Mouse (Mus musculus) E14TG2a.4 (cell line): ENCODE measurements at regions not wholly inside any gene's neighbourhood (a gene's known extent, or its start where the extent isn't known, plus 50 kb on each side); places are given as distances from the start of the nearest gene placed in this dataset.

Experiments
- H3K27me3 ChIP-seq: 2 replicates; pipeline ENCODE4 v1.6.1; 2014; ENCODE audit warnings: low read length, control low read depth; ENCODE audit not compliant: insufficient read depth
- H3K36me3 ChIP-seq: 2 replicates; pipeline ENCODE4 v1.6.1; 2014; ENCODE audit warnings: low read length, control low read depth; ENCODE audit not compliant: insufficient read depth
- H3K4me1 ChIP-seq: replicated peaks from 2 replicates; pipeline ENCODE4 v1.6.1; 2014; ENCODE audit warnings: low read depth, low read length, control low read depth
- H3K4me3 ChIP-seq: replicated peaks from 2 replicates; pipeline ENCODE4 v1.5.1; 2014; ENCODE audit warnings: mild to moderate bottlenecking, low read length
- H3K9me3 ChIP-seq: 2 replicates; pipeline ENCODE4 v1.6.1; 2014; ENCODE audit warnings: low read length, control low read depth
- CTCF ChIP-seq: conservative IDR thresholded peaks from 2 replicates; pipeline ENCODE4 v1.5.1; 2014; ENCODE audit warnings: low read length
- NANOG ChIP-seq: IDR thresholded peaks from 2 replicates; pipeline ENCODE4 v1.6.1; 2014; ENCODE audit warnings: borderline replicate concordance, low read length, mixed read lengths
- POU5F1 ChIP-seq: IDR thresholded peaks from 2 replicates; pipeline ENCODE4 v1.6.1; 2014; ENCODE audit warnings: low read length, borderline replicate concordance

- H3K27me3 ChIP-seq, result no peaks in the 10 kb centered on the region
- no peaks in the 10 kb centered on the region for H3K36me3 ChIP-seq
- TF ChIP-seq NANOG (no peak), POU5F1 (no peak), CTCF (no peak)
- no peaks in the 10 kb centered on the region for H3K9me3 ChIP-seq
- H3K4me3 ChIP-seq, result no peak overlapping the region
- no peaks in the 10 kb centered on the region for H3K4me1 ChIP-seq
Observed at GRCm38 (mm10) chr5:133341973-133342372, 757.5 kb upstream of the Castor2 start.

DNA sequence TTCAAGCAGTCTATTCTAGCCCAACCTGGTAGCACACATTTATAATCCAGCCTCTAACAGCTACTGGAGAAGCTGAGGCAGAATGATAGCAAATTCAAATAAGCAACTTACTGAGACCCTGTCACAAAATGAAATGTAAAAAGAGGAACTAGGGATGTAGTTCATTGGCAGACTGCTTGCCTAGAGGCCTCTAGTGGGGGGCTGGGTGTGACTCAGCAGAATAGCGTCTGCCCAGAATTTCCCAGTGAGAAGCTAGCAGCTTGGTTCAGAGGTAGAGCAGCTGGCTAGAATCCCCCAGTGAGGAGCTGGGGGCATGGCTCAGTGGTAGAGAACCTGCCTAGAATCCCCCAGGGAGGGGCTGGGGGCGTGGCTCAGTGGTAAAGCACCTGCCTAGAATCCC is 777.5 kb upstream of the Auts2 start:
- no peaks in the 10 kb centered on the region for H3K4me1 ChIP-seq
- H3K27me3 ChIP-seq, result no peaks in the 10 kb centered on the region
- no peak overlapping the region for H3K4me3 ChIP-seq
- no peak for TF ChIP-seq CTCF
- no peak for TF ChIP-seq POU5F1
- no peak for TF ChIP-seq NANOG
- H3K9me3 ChIP-seq, result peaks cover 9% of the 10 kb centered on the region
- no peaks in the 10 kb centered on the region for H3K36me3 ChIP-seq

GRCm38 (mm10) chr5:133320206-133320605 is 777.1 kb upstream of the Auts2 start:
- peaks cover 9% of the 10 kb centered on the region for H3K9me3 ChIP-seq
- no peak for TF ChIP-seq NANOG
- no peak for TF ChIP-seq POU5F1
- TF ChIP-seq CTCF, result no peak
- H3K36me3 ChIP-seq, result no peaks in the 10 kb centered on the region
- no peaks in the 10 kb centered on the region for H3K4me1 ChIP-seq
- H3K27me3 ChIP-seq, result no peaks in the 10 kb centered on the region
- H3K4me3 ChIP-seq, result no peak overlapping the region

DNA sequence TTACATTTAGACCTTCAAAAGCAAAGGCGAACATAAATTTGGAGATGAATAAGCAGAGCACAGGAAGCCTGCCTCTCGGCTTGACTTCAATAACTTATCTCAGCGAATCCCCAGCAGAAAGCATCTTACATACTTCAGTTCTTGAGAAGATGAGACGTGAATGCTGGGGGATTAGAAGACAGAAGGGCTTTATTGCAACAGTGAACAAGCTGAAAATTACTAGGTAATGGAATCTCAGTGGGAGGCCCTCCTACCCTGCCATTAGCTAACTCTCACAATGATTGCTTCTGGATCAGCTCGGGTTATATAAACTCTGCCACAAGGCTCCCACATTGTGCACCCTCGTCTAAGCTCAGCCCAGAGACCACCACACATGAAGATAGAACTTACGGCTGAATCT is 770.9 kb upstream of the Auts2 start:
- Histone ChIP-seq H3K27me3 (no peaks in the 10 kb centered on the region), H3K4me1 (no peaks in the 10 kb centered on the region)

GRCm38 (mm10) chr5:133310979-133311890 is 768.1 kb upstream of the Auts2 start:
- no peaks in the 10 kb centered on the region for H3K27me3 ChIP-seq
- no peak for TF ChIP-seq CTCF
- no peak for TF ChIP-seq NANOG
- TF ChIP-seq POU5F1, result no peak
- H3K4me1 ChIP-seq, result no peaks in the 10 kb centered on the region
- H3K4me3 ChIP-seq, result no peak overlapping the region
- H3K36me3 ChIP-seq, result no peaks in the 10 kb centered on the region
- H3K9me3 ChIP-seq, result no peaks in the 10 kb centered on the region

More for the DNA sequence above, 770.9 kb upstream of the Auts2 start:
- Histone ChIP-seq H3K9me3 (no peaks in the 10 kb centered on the region), H3K36me3 (no peaks in the 10 kb centered on the region), H3K4me3 (no peak overlapping the region)
- no peak for TF ChIP-seq NANOG
- no peak for TF ChIP-seq POU5F1
- TF ChIP-seq CTCF, result no peak

DNA sequence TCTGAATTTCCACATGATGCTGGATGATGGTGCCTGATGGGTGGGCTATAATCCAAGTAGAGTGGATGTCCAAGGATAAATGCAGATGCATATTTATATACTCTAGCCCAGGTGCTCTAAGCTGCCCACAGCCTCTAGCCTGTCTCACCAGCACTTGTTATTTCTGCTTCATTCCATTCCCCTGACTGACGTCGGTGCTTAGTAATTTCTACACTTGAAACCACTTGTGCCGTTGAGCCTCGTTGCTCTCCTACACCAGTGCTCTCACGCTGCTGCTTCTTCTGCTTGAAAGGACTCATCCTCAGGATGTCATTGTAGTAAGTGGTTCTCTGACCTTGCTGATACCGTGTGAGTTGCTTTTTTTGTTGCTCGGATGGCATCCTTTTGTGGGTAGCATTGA is 724.7 kb upstream of the Auts2 start:
- Histone ChIP-seq H3K9me3 (no peaks in the 10 kb centered on the region), H3K4me1 (no peaks in the 10 kb centered on the region), H3K4me3 (no peak overlapping the region), H3K27me3 (no peaks in the 10 kb centered on the region), H3K36me3 (no peaks in the 10 kb centered on the region)
- no peak for TF ChIP-seq POU5F1
- no peak for TF ChIP-seq NANOG
- TF ChIP-seq CTCF, result no peak

DNA sequence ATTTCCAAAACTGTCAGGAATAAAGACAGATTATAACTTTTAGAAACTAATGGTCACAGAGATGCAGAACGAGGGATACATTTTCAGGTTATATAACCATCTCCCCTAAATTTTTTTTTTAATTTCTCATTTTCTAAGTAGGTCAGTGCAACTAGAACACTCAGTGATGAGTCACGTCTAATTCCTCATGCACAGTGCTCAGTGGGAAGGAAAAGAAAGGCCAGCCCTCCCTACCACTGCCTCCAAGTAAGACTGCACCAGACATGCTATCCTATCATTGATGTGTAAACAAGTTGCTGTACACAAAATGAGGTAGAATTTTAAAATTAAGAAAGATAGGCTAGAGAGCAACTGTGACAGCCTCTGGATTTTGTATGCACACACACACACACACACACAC is 724.2 kb upstream of the Auts2 start:
- Histone ChIP-seq H3K9me3 (no peaks in the 10 kb centered on the region), H3K27me3 (no peaks in the 10 kb centered on the region), H3K4me3 (no peak overlapping the region), H3K4me1 (no peaks in the 10 kb centered on the region), H3K36me3 (no peaks in the 10 kb centered on the region)
- no peak for TF ChIP-seq CTCF
- no peak for TF ChIP-seq NANOG
- TF ChIP-seq POU5F1, result no peak

GRCm38 (mm10) chr5:133264976-133265375 is 721.8 kb upstream of the Auts2 start:
- Histone ChIP-seq H3K9me3 (no peaks in the 10 kb centered on the region), H3K4me1 (no peaks in the 10 kb centered on the region), H3K4me3 (no peak overlapping the region), H3K27me3 (no peaks in the 10 kb centered on the region), H3K36me3 (no peaks in the 10 kb centered on the region)
- no peak for TF ChIP-seq CTCF
- TF ChIP-seq NANOG, result no peak
- TF ChIP-seq POU5F1, result no peak
